Mouse (Mus musculus) spleen, adult 2 months (tissue): ENCODE measurements at regions not wholly inside any gene's neighbourhood (a gene's known extent, or its start where the extent isn't known, plus 50 kb on each side); places are given as distances from the start of the nearest gene placed in this dataset.

Experiments used
- CTCF ChIP-seq: fragments of 200-500 bp; IDR thresholded peaks from 2 replicates; pipeline ENCODE4 v1.5.1; 2011; ENCODE audit warnings: mild to moderate bottlenecking, inconsistent platforms; ENCODE audit not compliant: insufficient read depth, insufficient read length, insufficient replicate concordance; ENCODE audit errors: extremely low read depth
- POLR2A ChIP-seq: fragments of 200-500 bp; IDR thresholded peaks from 2 replicates; pipeline ENCODE4 v1.6.1; 2011; ENCODE audit warnings: low read depth, low read length, inconsistent platforms

DNA sequence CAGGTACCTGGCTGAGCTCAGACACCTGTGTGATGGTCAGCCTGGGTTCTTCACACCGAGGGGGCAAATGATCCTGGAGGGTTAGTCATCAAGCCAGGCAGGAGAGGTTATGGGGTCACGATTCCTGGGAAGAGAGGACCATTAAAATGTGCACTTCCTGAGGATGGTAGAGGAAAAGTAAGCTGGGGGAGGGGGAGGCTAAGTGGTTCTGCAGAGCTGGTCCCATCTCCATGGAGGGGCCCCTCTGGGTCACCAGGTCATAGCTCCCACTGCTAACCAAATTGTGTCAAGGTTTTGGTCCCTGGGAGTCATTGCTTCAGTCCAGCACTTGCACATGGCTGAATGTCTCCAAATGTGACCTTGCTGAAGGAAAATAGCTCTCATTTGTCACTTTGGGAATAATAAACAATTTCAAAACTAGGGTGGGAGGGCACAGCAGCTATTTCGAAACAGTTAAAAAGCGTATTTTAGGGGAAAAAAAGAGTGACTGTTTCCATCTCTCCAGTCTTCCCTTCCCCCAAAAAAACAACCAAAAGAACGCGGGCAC lies 395.5 kb downstream of the Wdr11 start:
- TF ChIP-seq POLR2A (no peak), CTCF (no peak)
